Mouse (Mus musculus): ENCODE results near the gene Klf3. TPM values are rescaled to one million over a fixed set of nuclear protein-coding genes. Genes with fewer than 3 reads are reported as not detected.

The Klf3 gene
- polyA plus RNA-seq, 1 experiment from 2014 or later, result 25.3 TPM

GRCm38 (mm10) chr5:64855199-64855598, 52.0 kb downstream of the Klf3 start:
- no peaks in the 10 kb centered on the region for H3K4me1 ChIP-seq (ENCODE audit: control insufficient read depth, insufficient read depth, low read length)
- ATAC-seq (ENCODE audit: low FRiP score, low TSS enrichment), result no peak

GRCm38 (mm10) chr5:64860900-64861470, 57.8 kb downstream of the Klf3 start:
- Histone ChIP-seq H3K4me3 (replicated peaks; ENCODE audit: low read depth, low read length) (no peak overlapping the region), H3K27ac (replicated peaks; ENCODE audit: low read depth, low read length) (no peak overlapping the region), H3K4me1 (ENCODE audit: control insufficient read depth, insufficient read depth, low read length) (no peaks in the 10 kb centered on the region), H3K36me3 (ENCODE audit: control insufficient read depth, insufficient read depth, low read length) (no peaks in the 10 kb centered on the region), H3K9ac (replicated peaks; ENCODE audit: low read length) (no peak overlapping the region), H3K4me2 (ENCODE audit: low read length) (no peak overlapping the region), H3K27me3 (ENCODE audit: control insufficient read depth, insufficient read depth, low read length) (no peaks in the 10 kb centered on the region), H3K9me3 (ENCODE audit: control insufficient read depth, low read length) (peaks cover 2% of the 10 kb centered on the region; the same call in 1 of the 2 replicates)
- WGBS, result 56% methylated on average over 5 of the region's 5 CpGs
- ATAC-seq (ENCODE audit: low FRiP score, low TSS enrichment) (no peak), DNase-seq (no peak)

More at GRCm38 (mm10) chr5:64855199-64855598, 52.0 kb downstream of the Klf3 start:
- Histone ChIP-seq H3K9me3 (ENCODE audit: control insufficient read depth, low read length) (peaks cover 10% of the 10 kb centered on the region; the same call in 1 of the 2 replicates), H3K27me3 (ENCODE audit: control insufficient read depth, insufficient read depth, low read length) (no peaks in the 10 kb centered on the region), H3K4me3 (replicated peaks; ENCODE audit: low read depth, low read length) (no peak overlapping the region), H3K27ac (replicated peaks; ENCODE audit: low read depth, low read length) (no peak overlapping the region), H3K9ac (replicated peaks; ENCODE audit: low read length) (no peak overlapping the region), H3K4me2 (ENCODE audit: low read length) (no peak overlapping the region), H3K36me3 (ENCODE audit: control insufficient read depth, insufficient read depth, low read length) (no peaks in the 10 kb centered on the region)
- DNase-seq, result no peak

DNA sequence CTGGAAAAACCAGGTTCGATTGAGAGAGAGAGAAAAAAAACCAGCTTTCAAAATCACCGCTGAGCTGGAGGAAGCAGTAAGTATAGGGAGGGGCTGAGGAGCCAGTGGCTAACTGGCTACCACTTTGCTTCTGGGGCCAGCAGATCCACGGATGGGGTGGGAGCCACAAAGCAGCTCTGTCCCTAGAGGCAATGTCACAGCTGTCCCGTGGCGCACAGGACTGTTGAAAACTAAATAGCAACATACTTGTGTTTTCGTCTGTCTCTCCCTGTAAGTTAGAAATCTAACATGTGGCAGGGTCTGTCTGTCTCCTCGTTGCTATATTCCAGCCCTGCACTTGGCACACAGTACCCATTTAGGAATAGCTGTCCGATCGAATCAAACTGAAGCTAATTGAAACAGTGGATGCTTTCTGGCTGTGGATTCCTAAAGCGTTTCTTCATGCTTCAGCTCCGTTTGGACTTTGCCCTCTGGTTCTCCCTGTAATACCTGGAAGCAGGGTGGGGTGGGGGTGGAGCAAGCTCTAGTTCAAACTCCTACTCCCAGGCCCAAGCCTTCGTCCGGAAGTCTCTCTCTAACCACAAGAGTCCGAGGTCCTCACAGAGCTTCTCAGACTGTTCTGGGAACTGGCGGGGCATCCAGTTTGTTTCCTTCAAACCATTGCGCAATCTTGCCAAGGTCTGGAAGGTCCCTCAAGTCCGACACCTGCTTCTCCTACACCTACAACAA, 58.4 kb downstream of the Klf3 start:
- Histone ChIP-seq H3K36me3 (ENCODE audit: control insufficient read depth, insufficient read depth, low read length) (no peaks in the 10 kb centered on the region), H3K4me2 (ENCODE audit: low read length) (no peak overlapping the region), H3K4me3 (replicated peaks; ENCODE audit: low read depth, low read length) (no peak overlapping the region), H3K27me3 (ENCODE audit: control insufficient read depth, insufficient read depth, low read length) (no peaks in the 10 kb centered on the region), H3K9me3 (ENCODE audit: control insufficient read depth, low read length) (no peaks in the 10 kb centered on the region), H3K27ac (replicated peaks; ENCODE audit: low read depth, low read length) (no peak overlapping the region), H3K9ac (replicated peaks; ENCODE audit: low read length) (no peak overlapping the region), H3K4me1 (ENCODE audit: control insufficient read depth, insufficient read depth, low read length) (no peaks in the 10 kb centered on the region)
- WGBS, result 72% methylated on average over 17 of the region's 17 CpGs
- ATAC-seq (ENCODE audit: low FRiP score, low TSS enrichment) (no peak), DNase-seq (peak; percentile 14)

- no peak overlapping the region for H3K4me3 ChIP-seq (replicated peaks; ENCODE audit: low read depth, low read length)
- H3K4me1 ChIP-seq (ENCODE audit: control insufficient read depth, insufficient read depth, low read length), result no peaks in the 10 kb centered on the region
- no peak overlapping the region for H3K9ac ChIP-seq (replicated peaks; ENCODE audit: low read length)
- H3K36me3 ChIP-seq (ENCODE audit: control insufficient read depth, insufficient read depth, low read length), result no peaks in the 10 kb centered on the region
- no peak overlapping the region for H3K4me2 ChIP-seq (ENCODE audit: low read length)
- peak; percentile 59 for DNase-seq
- WGBS, result 72% methylated on average over 9 of the region's 9 CpGs
- no peaks in the 10 kb centered on the region for H3K9me3 ChIP-seq (ENCODE audit: control insufficient read depth, low read length)
- H3K27ac ChIP-seq (replicated peaks; ENCODE audit: low read depth, low read length), result no peak overlapping the region
- H3K27me3 ChIP-seq (ENCODE audit: control insufficient read depth, insufficient read depth, low read length), result no peaks in the 10 kb centered on the region
- no peak for ATAC-seq (ENCODE audit: low FRiP score, low TSS enrichment)
Measured at GRCm38 (mm10) chr5:64862269-64862668, 59.1 kb downstream of the Klf3 start.

GRCm38 (mm10) chr5:64864699-64865108, 61.5 kb downstream of the Klf3 start:
- ATAC-seq (ENCODE audit: low FRiP score, low TSS enrichment), result no peak
- no peak overlapping the region for H3K9ac ChIP-seq (replicated peaks; ENCODE audit: low read length)
- no peak overlapping the region for H3K4me3 ChIP-seq (replicated peaks; ENCODE audit: low read depth, low read length)
- H3K27ac ChIP-seq (replicated peaks; ENCODE audit: low read depth, low read length), result no peak overlapping the region
- DNase-seq, result no peak
- no peaks in the 10 kb centered on the region for H3K36me3 ChIP-seq (ENCODE audit: control insufficient read depth, insufficient read depth, low read length)
- no peaks in the 10 kb centered on the region; the same call in 1 of the 2 replicates for H3K9me3 ChIP-seq (ENCODE audit: control insufficient read depth, low read length)
- 74% methylated on average over 4 of the region's 4 CpGs for WGBS
- no peaks in the 10 kb centered on the region for H3K27me3 ChIP-seq (ENCODE audit: control insufficient read depth, insufficient read depth, low read length)
- H3K4me2 ChIP-seq (ENCODE audit: low read length), result no peak overlapping the region
- no peaks in the 10 kb centered on the region for H3K4me1 ChIP-seq (ENCODE audit: control insufficient read depth, insufficient read depth, low read length)

- no peaks in the 10 kb centered on the region for H3K36me3 ChIP-seq (ENCODE audit: control insufficient read depth, insufficient read depth, low read length)
- no peak overlapping the region for H3K4me2 ChIP-seq (ENCODE audit: low read length)
- no peaks in the 10 kb centered on the region for H3K4me1 ChIP-seq (ENCODE audit: control insufficient read depth, insufficient read depth, low read length)
- H3K27me3 ChIP-seq (ENCODE audit: control insufficient read depth, insufficient read depth, low read length), result no peaks in the 10 kb centered on the region
- WGBS, result 87% methylated on average over 12 of the region's 12 CpGs
- no peak overlapping the region for H3K9ac ChIP-seq (replicated peaks; ENCODE audit: low read length)
- H3K4me3 ChIP-seq (replicated peaks; ENCODE audit: low read depth, low read length), result no peak overlapping the region
- ATAC-seq (ENCODE audit: low FRiP score, low TSS enrichment), result no peak
- DNase-seq, result no peak
- H3K27ac ChIP-seq (replicated peaks; ENCODE audit: low read depth, low read length), result no peak overlapping the region
- H3K9me3 ChIP-seq (ENCODE audit: control insufficient read depth, low read length), result no peaks in the 10 kb centered on the region; the same call in 1 of the 2 replicates
Measured at GRCm38 (mm10) chr5:64865219-64865964, 62.2 kb downstream of the Klf3 start.

GRCm38 (mm10) chr5:64866331-64867050, 63.3 kb downstream of the Klf3 start:
- ATAC-seq (ENCODE audit: low FRiP score, low TSS enrichment) (no peak; the same call in 1 of the 2 replicates), DNase-seq (peak; percentile 90)
- Histone ChIP-seq H3K27me3 (ENCODE audit: control insufficient read depth, insufficient read depth, low read length) (no peaks in the 10 kb centered on the region), H3K9me3 (ENCODE audit: control insufficient read depth, low read length) (no peaks in the 10 kb centered on the region; the same call in 1 of the 2 replicates), H3K9ac (replicated peaks; ENCODE audit: low read length) (no peak overlapping the region), H3K4me2 (ENCODE audit: low read length) (no peak overlapping the region), H3K4me3 (replicated peaks; ENCODE audit: low read depth, low read length) (no peak overlapping the region), H3K27ac (replicated peaks; ENCODE audit: low read depth, low read length) (no peak overlapping the region), H3K36me3 (ENCODE audit: control insufficient read depth, insufficient read depth, low read length) (no peaks in the 10 kb centered on the region), H3K4me1 (ENCODE audit: control insufficient read depth, insufficient read depth, low read length) (no peaks in the 10 kb centered on the region)
- WGBS, result 33% methylated on average over 5 of the region's 5 CpGs

DNA sequence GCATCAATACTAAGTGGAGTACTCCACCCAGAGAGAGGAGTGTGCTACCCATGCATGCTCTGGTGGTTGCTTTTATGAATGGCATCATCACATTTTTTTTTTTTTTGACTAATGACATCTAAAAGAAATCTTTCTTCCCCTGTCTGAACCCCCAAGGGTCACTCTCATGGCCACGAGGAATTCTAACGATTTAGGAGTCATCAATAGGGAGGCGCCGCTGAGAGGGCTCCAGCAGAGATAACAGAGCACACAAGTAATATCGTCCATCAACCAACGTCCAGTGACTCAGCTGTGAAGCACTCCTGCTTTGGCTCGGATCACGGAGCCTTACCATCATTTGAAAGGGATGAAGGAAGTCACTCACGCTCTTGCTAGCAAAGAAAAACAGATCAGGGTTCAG, 63.9 kb downstream of the Klf3 start:
- no peak overlapping the region for H3K4me2 ChIP-seq (ENCODE audit: low read length)
- no peak for ATAC-seq (ENCODE audit: low FRiP score, low TSS enrichment)
- no peak overlapping the region for H3K27ac ChIP-seq (replicated peaks; ENCODE audit: low read depth, low read length)
- no peak overlapping the region for H3K9ac ChIP-seq (replicated peaks; ENCODE audit: low read length)
- WGBS, result 76% methylated on average over 9 of the region's 9 CpGs
- H3K27me3 ChIP-seq (ENCODE audit: control insufficient read depth, insufficient read depth, low read length), result no peaks in the 10 kb centered on the region
- DNase-seq, result no peak
- no peaks in the 10 kb centered on the region for H3K4me1 ChIP-seq (ENCODE audit: control insufficient read depth, insufficient read depth, low read length)
- H3K9me3 ChIP-seq (ENCODE audit: control insufficient read depth, low read length), result no peaks in the 10 kb centered on the region; the same call in 1 of the 2 replicates
- H3K4me3 ChIP-seq (replicated peaks; ENCODE audit: low read depth, low read length), result no peak overlapping the region
- H3K36me3 ChIP-seq (ENCODE audit: control insufficient read depth, insufficient read depth, low read length), result no peaks in the 10 kb centered on the region

Measured in midbrain, embryonic 14.5 days (tissue).